Mouse (Mus musculus) lung, postnatal 0 days (tissue): Measurements from ENCODE around the gene Ccdc36.

Experiments
- CTCF ChIP-seq: IDR thresholded peaks from 2 replicates; pipeline ENCODE4 v1.5.1; 2016; ENCODE audit warnings: antibody characterized with exemption, mild to moderate bottlenecking
- EP300 ChIP-seq: IDR thresholded peaks from 2 replicates; pipeline ENCODE4 v1.6.1; 2016; ENCODE audit warnings: antibody characterized with exemption, mild to moderate bottlenecking, control low read depth

DNA sequence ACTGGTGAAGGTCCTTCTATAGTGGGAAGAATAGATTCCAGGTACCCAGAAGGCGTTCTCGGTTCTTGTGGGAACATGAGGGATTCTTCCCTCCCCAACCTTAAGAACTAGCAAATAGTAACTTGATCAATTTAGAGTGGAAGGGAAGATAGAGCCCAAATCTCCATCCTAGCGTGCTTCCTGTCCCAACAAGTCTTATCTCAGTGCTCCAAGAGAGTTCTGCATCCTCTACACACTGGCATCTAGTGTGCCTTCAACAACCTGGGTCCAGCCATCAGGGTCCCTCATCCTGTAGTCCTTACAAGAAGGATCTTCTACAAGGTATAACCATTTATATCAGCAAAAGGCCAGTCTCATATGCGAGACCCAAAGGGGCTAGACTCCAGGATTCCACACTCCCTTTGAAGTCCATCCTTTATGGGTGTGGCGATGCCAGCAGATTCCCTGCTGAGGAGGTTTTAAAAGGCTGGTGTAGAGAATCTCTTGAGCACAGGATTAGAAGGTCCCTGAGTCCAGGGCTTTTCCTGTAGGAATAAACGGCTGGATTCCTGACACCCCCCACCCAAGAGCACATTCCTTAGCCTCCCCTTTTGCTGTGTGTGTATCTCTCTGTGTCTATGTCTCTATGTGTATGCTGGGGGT is 23.4 kb upstream of the Ccdc36 start:
- TF ChIP-seq CTCF (no peak), EP300 (no peak)
